Mouse (Mus musculus): Measurements from ENCODE around the gene Gm14743.
"Not testable (repeated sequence)": the region's sequence is repeated elsewhere in the genome, so short reads cannot be mapped to it uniquely, and the experiment has no call there.

The Gm14743 gene

GRCm38 (mm10) chrX:78245821-78246220 is at the start of gene Gm14743:
Gene Gm14743 (minus strand): TSS chrX:78245921.
- not testable (repeated sequence) for DNase-seq (ENCODE audit: low spot score)

GRCm38 (mm10) chrX:78202829-78203228 is 42.9 kb downstream of the Gm14743 start:
- DNase-seq (ENCODE audit: low spot score): no peak

- DNase-seq (ENCODE audit: low spot score): not testable (repeated sequence)
Observed at GRCm38 (mm10) chrX:78202220-78202619, 43.5 kb downstream of the Gm14743 start.

Data from layer of hippocampus, adult 9-10 months (tissue).